Mouse (Mus musculus) liver, embryonic 14.5 days (tissue): ENCODE measurements around the gene Scap. TPM values are rescaled to one million over a fixed set of nuclear protein-coding genes. Genes with fewer than 3 reads are reported as not detected.

Source experiments
- ATAC-seq: fragments of 200-750 bp; cut with Nextera tagmentation; 2 replicates; pipeline ENCODE4 v1.8.0; 2017; ENCODE audit warnings: moderate number of reproducible peaks, mild to moderate bottlenecking, moderate library complexity; ENCODE audit not compliant: insufficient read depth
- DNase-seq, 3 experiments: peaks; one replicate each; pipeline ENCODE4 v3.0.0-alpha.2; 2012 to 2013; ENCODE audit warnings: low read depth in 3 of 3, low spot score in 3 of 3
- H3K27ac ChIP-seq: fragments of 300-500 bp; sonication (generic); 2 replicates; pipeline ENCODE4 v1.5.1; 2014; ENCODE audit warnings: moderate library complexity, mild to moderate bottlenecking, control low read depth, inconsistent platforms
- H3K27me3 ChIP-seq: fragments of 300-500 bp; sonication (generic); 2 replicates; pipeline ENCODE4 v1.6.1; 2014; ENCODE audit warnings: mild to moderate bottlenecking, low read length, moderate library complexity; ENCODE audit not compliant: control insufficient read depth, insufficient read depth
- H3K36me3 ChIP-seq: fragments of 300-500 bp; sonication (generic); replicated peaks from 2 replicates; pipeline ENCODE4 v1.6.1; 2014; ENCODE audit warnings: low read depth; ENCODE audit not compliant: control insufficient read depth, insufficient read depth
- H3K4me1 ChIP-seq, 2 experiments: fragments of 200-500 bp in 1 of 2; fragments of 300-500 bp in 1 of 2; sonication (generic) in 1 of 2; replicated peaks; 2 replicates each; pipeline ENCODE4 v1.6.1; 2012 to 2014; ENCODE audit warnings: antibody characterized with exemption in 1 of 2, inconsistent platforms in 1 of 2, low read length in 1 of 2; ENCODE audit not compliant: control insufficient read depth in 2 of 2, insufficient read depth in 2 of 2
- H3K4me2 ChIP-seq: fragments of 300-500 bp; sonication (generic); 2 replicates; pipeline ENCODE4 v1.6.1; 2014; ENCODE audit warnings: low read depth, mild to moderate bottlenecking, control low read depth, moderate library complexity
- H3K4me3 ChIP-seq, 2 experiments: fragments of 200-500 bp in 1 of 2; fragments of 300-500 bp in 1 of 2; sonication (generic) in 1 of 2; 2 replicates each; pipeline ENCODE4 v1.5.1; 2012 to 2014; ENCODE audit warnings: low read depth in 2 of 2, low read length in 2 of 2, mild to moderate bottlenecking in 2 of 2, control low read depth in 1 of 2, inconsistent platforms in 1 of 2, moderate library complexity in 1 of 2; ENCODE audit not compliant: insufficient read depth in 1 of 2
- H3K9ac ChIP-seq: fragments of 300-500 bp; sonication (generic); replicated peaks from 2 replicates; pipeline ENCODE4 v1.6.1; 2014; ENCODE audit warnings: mild to moderate bottlenecking, control low read depth, moderate library complexity
- H3K9me3 ChIP-seq: fragments of 300-500 bp; sonication (generic); 2 replicates; pipeline ENCODE4 v1.6.1; 2016; ENCODE audit warnings: low read length, mixed read lengths; ENCODE audit not compliant: control insufficient read depth
- CTCF ChIP-seq: IDR thresholded peaks from 2 replicates; pipeline ENCODE4 v1.5.1; 2016; ENCODE audit warnings: antibody characterized with exemption, low read depth, control low read depth
- EP300 ChIP-seq: IDR thresholded peaks from 2 replicates; pipeline ENCODE4 v1.6.1; 2016; ENCODE audit warnings: antibody characterized with exemption, low read depth
- WGBS: fragments of 180-500 bp; shearing (Covaris S2); extraction: QIAGEN DNeasy Blood & Tissue Kit; methylation state at CpG from one replicate; pipeline ENCODE4 v1.1.7; 2014; ENCODE audit not compliant: insufficient replicate concordance; 5-methylcytosine and 5-hydroxymethylcytosine counted together
- polyA plus RNA-seq, 2 experiments: library from polyadenylated mRNA; depleted of rRNA in 1 of 2; stranded (reverse) in 1 of 2; unstranded in 1 of 2; fragments of >200 nt; fragmentation: Nextera tagmentation in 1 of 2; extraction: Ambion mirVana in 1 of 2; gene quantifications; 2 replicates each; pipeline versions ENCODE4 v1.2.1 to v1.2.3; 2012 to 2014

Gene Scap
- 9.4 and 12.3 TPM in 2 replicates for polyA plus RNA-seq (2012; rRNA removed)
- polyA plus RNA-seq (2014; fragmentation: Nextera tagmentation; extraction: Ambion mirVana), result 15.6 and 18.9 TPM in 2 replicates

GRCm38 (mm10) chr9:110333135-110333895 is at the start of gene Scap:
Scap (plus strand) TSS chr9:110333288.
- Histone ChIP-seq H3K36me3 (no peaks in the 10 kb centered on the region), H3K4me2 (peak within 1 kb of the TSS; percentile 80), H3K9ac (peak within 1 kb of the TSS; percentile 35), H3K4me3 (peak within 1 kb of the TSS; percentile 59 to 71), H3K27ac (no peak within 1 kb of the TSS), H3K27me3 (no peaks in the 10 kb centered on the region), H3K9me3 (no peaks in the 10 kb centered on the region), H3K4me1 (peaks cover 0 to 23% of the 10 kb centered on the region in 2 experiments; a peak in 3 of 4 replicates)
- TF ChIP-seq CTCF (peak; percentile 99), EP300 (no peak)
- ATAC-seq (peak; percentile 91), DNase-seq (peak; percentile 79 to 87 (median 82))
- WGBS, result 0% methylated on average over 69 of the region's 78 CpGs

DNA sequence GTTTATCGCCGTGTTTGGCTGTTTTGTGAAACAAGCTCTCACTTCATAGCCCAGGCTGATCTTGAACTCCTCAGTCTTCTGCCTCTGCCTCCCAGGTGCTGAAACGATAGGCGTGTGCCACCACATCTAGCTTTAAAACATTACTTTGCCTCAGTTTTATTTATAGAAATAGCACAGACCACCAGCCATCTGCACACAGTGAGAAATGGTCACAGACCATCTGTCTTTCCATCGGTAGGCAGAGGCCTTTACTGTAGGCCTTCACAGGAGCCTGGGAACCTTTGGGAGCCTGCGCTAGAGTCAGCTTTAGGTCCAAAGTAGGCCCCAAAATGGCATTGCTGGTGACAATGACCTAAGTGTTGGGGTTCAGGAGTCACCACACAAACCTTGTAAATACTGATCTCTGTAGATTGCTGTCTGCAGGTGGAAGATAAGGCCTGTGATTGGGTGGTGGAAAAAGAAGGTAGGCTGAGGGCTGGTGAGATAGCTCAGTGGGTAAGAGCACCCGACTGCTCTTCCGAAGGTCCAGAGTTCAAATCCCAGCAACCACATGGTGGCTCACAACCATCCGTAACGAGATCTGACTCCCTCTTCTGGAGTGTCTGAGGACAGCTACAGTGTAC is 48.9 kb upstream of the Scap start:
- WGBS, result 80% methylated on average over 8 of the region's 10 CpGs
- Histone ChIP-seq H3K36me3 (no peaks in the 10 kb centered on the region), H3K4me1 (no peaks in the 10 kb centered on the region), H3K9me3 (no peaks in the 10 kb centered on the region), H3K27me3 (no peaks in the 10 kb centered on the region), H3K4me3 (no peak overlapping the region), H3K4me2 (no peak overlapping the region), H3K9ac (no peak overlapping the region), H3K27ac (no peak overlapping the region)
- TF ChIP-seq EP300 (no peak), CTCF (no peak)
- no peak for ATAC-seq
- DNase-seq, result no peak

DNA sequence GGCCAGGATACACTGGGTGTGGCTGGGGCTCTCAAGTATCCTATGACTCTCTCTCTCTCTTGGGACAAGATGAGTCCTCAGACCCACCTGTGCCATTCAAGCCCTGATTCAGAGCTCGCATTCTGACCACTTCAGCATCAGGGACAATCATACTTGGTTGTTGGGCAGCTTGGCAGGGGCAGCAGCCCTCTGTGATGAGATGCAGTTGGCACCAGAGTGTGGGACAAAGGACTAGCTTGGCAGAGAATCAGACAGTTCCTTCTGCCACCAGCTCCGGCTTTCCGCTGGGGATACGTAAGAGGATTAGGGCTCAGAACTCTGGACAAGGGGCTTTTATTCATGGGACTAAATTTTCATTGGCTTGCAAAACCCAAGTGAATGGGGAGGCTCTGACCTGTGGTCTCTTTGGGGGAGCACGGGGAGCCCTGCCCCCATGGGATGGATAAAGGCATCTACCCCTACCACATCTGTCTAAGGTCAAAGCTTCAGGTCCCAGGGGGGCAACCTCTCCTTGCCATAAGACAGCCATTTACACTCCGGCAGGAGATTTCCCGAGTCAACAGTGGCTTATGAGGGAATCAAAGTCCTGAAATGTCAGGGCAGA is 45.7 kb upstream of the Scap start:
- Histone ChIP-seq H3K27me3 (no peaks in the 10 kb centered on the region), H3K27ac (no peak overlapping the region), H3K4me1 (no peaks in the 10 kb centered on the region), H3K4me3 (no peak overlapping the region), H3K9ac (no peak overlapping the region), H3K4me2 (no peak overlapping the region), H3K36me3 (no peaks in the 10 kb centered on the region), H3K9me3 (no peaks in the 10 kb centered on the region)
- 74% methylated on average over 7 of the region's 7 CpGs for WGBS
- TF ChIP-seq EP300 (no peak), CTCF (no peak)
- ATAC-seq (no peak), DNase-seq (no peak)

DNA sequence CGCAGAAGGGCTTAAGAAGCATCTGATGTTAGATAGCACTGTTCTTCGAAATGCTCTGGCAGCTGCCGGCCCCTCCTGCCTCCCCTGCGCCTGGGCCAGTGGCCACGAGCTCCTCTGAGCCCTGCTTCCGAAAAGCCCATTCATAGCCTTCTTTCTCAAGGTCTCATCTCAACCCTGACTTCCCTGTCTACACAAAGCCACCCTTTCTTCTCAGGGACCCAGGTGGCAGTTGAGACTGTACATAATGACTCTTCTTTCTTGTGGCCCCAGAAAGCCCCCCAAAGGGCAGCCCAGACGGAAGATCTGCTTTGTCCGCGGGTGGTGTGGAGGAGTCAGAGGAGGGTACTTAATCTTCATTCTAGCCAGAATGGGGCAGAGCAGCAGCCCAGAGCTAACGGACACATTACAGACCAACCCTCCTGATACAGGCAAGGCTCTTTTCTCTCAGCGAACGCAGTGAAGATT is 39.8 kb upstream of the Scap start:
- no peak overlapping the region for H3K9ac ChIP-seq
- TF ChIP-seq EP300, result no peak
- TF ChIP-seq CTCF, result no peak
- DNase-seq (no peak), ATAC-seq (no peak)
- no peak overlapping the region for H3K27ac ChIP-seq
- WGBS, result 66% methylated on average over 12 of the region's 12 CpGs
- H3K9me3 ChIP-seq, result no peaks in the 10 kb centered on the region
- H3K4me3 ChIP-seq, result no peak overlapping the region
- H3K27me3 ChIP-seq, result no peaks in the 10 kb centered on the region
- no peak overlapping the region for H3K4me2 ChIP-seq
- H3K36me3 ChIP-seq, result no peaks in the 10 kb centered on the region
- no peaks in the 10 kb centered on the region for H3K4me1 ChIP-seq
